Mouse (Mus musculus): ENCODE measurements around the gene Srm. TPM values are rescaled to one million over a fixed set of nuclear protein-coding genes. Genes with fewer than 3 reads are reported as not detected.

Srm gene
- polyA plus RNA-seq, 1 experiment from 2014 or later: 188 TPM

DNA sequence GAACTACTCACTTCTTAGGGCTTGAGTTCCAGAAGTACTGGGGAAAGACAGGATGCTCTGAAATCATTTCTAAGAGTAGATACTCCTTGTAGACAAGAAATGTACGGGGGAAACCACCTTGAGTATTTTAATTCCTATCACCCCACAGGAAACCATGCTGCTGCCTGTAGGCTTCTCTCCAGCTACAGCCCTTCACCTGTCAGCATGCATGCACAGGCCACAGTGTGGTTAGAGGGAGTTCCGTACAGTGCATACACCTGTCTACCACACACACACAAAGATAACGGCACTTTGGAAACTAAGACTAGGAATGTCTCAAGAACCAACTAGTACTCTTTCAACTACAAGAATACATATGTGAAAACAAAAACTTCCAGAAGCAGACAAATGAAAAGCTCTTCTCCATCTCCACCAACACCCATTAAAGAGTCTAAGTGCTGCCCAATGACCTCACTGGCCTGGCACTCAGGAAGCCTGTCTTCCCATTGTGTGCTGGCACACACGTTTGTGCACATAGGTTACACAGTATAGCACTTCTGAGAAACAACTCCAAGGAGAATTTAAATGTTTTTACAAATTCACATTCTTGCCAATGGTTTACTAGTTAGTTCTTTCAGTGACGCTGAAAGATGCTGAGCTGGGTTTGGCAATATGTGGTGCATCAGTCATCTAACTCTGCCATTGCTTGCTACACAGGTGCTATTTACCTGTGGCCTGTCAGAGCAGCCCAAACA, 19.5 kb downstream of the Srm start:
- H3K9me3 ChIP-seq (ENCODE audit: low read length): no peaks in the 10 kb centered on the region
- 76% methylated on average over 5 of the region's 5 CpGs for WGBS
- H3K4me3 ChIP-seq (ENCODE audit: low read length): no peak overlapping the region
- no peak overlapping the region for H3K4me2 ChIP-seq (replicated peaks; ENCODE audit: low read depth, low read length)
- no peak for ATAC-seq (ENCODE audit: low FRiP score, low TSS enrichment)
- peaks cover 12% of the 10 kb centered on the region; the same call in 1 of the 2 replicates for H3K4me1 ChIP-seq (ENCODE audit: insufficient read depth, low read length)
- H3K27ac ChIP-seq (ENCODE audit: low read length): no peak overlapping the region
- H3K9ac ChIP-seq (replicated peaks; ENCODE audit: low read length): no peak overlapping the region
- no peaks in the 10 kb centered on the region for H3K27me3 ChIP-seq (ENCODE audit: insufficient read depth, low read length)
- peaks cover 33% of the 10 kb centered on the region for H3K36me3 ChIP-seq (ENCODE audit: insufficient read depth, low read length)

- H3K9me3 ChIP-seq (ENCODE audit: low read length): no peaks in the 10 kb centered on the region
- H3K27me3 ChIP-seq (ENCODE audit: insufficient read depth, low read length): no peaks in the 10 kb centered on the region
- no peak overlapping the region for H3K4me2 ChIP-seq (replicated peaks; ENCODE audit: low read depth, low read length)
- no peak for ATAC-seq (ENCODE audit: low FRiP score, low TSS enrichment)
- H3K36me3 ChIP-seq (ENCODE audit: insufficient read depth, low read length): peaks cover 44% of the 10 kb centered on the region
- H3K4me3 ChIP-seq (ENCODE audit: low read length): no peak overlapping the region
- H3K27ac ChIP-seq (ENCODE audit: low read length): no peak overlapping the region
- peaks cover 12% of the 10 kb centered on the region; the same call in 1 of the 2 replicates for H3K4me1 ChIP-seq (ENCODE audit: insufficient read depth, low read length)
- H3K9ac ChIP-seq (replicated peaks; ENCODE audit: low read length): no peak overlapping the region
- WGBS: 44% methylated on average over 4 of the region's 4 CpGs
Measured at GRCm38 (mm10) chr4:148612557-148612956, 21.3 kb downstream of the Srm start.

DNA sequence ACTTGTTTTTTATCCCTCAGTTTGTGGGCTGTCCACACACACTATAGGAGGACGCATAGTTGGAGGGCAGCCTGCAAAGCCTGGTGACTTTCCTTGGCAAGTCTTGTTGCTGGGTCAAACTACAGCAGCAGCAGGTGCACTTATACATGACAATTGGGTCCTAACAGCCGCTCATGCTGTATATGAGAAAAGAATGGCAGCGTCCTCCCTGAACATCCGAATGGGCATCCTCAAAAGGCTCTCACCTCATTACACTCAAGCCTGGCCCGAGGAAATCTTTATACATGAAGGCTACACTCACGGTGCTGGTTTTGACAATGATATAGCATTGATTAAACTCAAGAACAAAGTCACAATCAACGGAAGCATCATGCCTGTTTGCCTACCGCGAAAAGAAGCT, 22.4 kb downstream of the Srm start:
- H3K4me2 ChIP-seq (replicated peaks; ENCODE audit: low read depth, low read length): no peak overlapping the region
- no peaks in the 10 kb centered on the region for H3K9me3 ChIP-seq (ENCODE audit: low read length)
- no peaks in the 10 kb centered on the region for H3K27me3 ChIP-seq (ENCODE audit: insufficient read depth, low read length)
- 87% methylated on average over 9 of the region's 9 CpGs for WGBS
- no peak overlapping the region for H3K4me3 ChIP-seq (ENCODE audit: low read length)
- H3K9ac ChIP-seq (replicated peaks; ENCODE audit: low read length): no peak overlapping the region
- no peak overlapping the region for H3K27ac ChIP-seq (ENCODE audit: low read length)
- no peak for ATAC-seq (ENCODE audit: low FRiP score, low TSS enrichment)
- H3K4me1 ChIP-seq (ENCODE audit: insufficient read depth, low read length): peaks cover 7% of the 10 kb centered on the region; the same call in 1 of the 2 replicates
- H3K36me3 ChIP-seq (ENCODE audit: insufficient read depth, low read length): peaks cover 51% of the 10 kb centered on the region

DNA sequence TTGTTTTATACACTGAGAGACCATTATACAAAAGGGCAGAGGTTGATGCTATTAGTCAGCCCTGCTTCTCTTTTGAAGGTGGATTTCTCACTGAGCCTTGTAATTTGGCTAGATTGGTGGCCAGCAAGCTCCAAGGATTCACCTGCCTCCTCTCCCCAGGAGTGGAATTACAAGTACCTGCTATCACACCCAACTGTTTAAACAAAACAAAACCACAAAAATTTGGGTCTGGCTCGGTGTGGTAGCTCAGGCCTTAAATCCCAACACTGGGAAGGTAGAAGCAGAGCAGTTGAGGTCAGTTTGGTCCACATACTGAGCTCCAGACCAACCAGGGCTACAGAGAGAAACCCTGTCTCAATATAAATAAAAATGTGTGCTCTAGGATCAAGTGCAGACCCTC, 28.5 kb downstream of the Srm start:
- no peak overlapping the region for H3K4me2 ChIP-seq (replicated peaks; ENCODE audit: low read depth, low read length)
- H3K27me3 ChIP-seq (ENCODE audit: insufficient read depth, low read length): no peaks in the 10 kb centered on the region
- peaks cover 18% of the 10 kb centered on the region for H3K4me1 ChIP-seq (ENCODE audit: insufficient read depth, low read length)
- H3K9ac ChIP-seq (replicated peaks; ENCODE audit: low read length): no peak overlapping the region
- ATAC-seq (ENCODE audit: low FRiP score, low TSS enrichment): no peak
- H3K9me3 ChIP-seq (ENCODE audit: low read length): no peaks in the 10 kb centered on the region
- no peak overlapping the region for H3K4me3 ChIP-seq (ENCODE audit: low read length)
- WGBS: 90% methylated on average over 1 of the region's 1 CpGs
- peaks cover 77% of the 10 kb centered on the region for H3K36me3 ChIP-seq (ENCODE audit: insufficient read depth, low read length)
- H3K27ac ChIP-seq (ENCODE audit: low read length): no peak overlapping the region

GRCm38 (mm10) chr4:148620718-148621117, 29.4 kb downstream of the Srm start:
- H3K4me3 ChIP-seq (ENCODE audit: low read length): no peak overlapping the region
- 67% methylated on average over 1 of the region's 1 CpGs for WGBS
- no peak overlapping the region for H3K9ac ChIP-seq (replicated peaks; ENCODE audit: low read length)
- H3K4me1 ChIP-seq (ENCODE audit: insufficient read depth, low read length): peaks cover 22% of the 10 kb centered on the region
- no peaks in the 10 kb centered on the region for H3K27me3 ChIP-seq (ENCODE audit: insufficient read depth, low read length)
- ATAC-seq (ENCODE audit: low FRiP score, low TSS enrichment): no peak
- no peaks in the 10 kb centered on the region for H3K9me3 ChIP-seq (ENCODE audit: low read length)
- peaks cover 74% of the 10 kb centered on the region for H3K36me3 ChIP-seq (ENCODE audit: insufficient read depth, low read length)
- H3K27ac ChIP-seq (ENCODE audit: low read length): no peak overlapping the region
- H3K4me2 ChIP-seq (replicated peaks; ENCODE audit: low read depth, low read length): no peak overlapping the region

GRCm38 (mm10) chr4:148622485-148622884, 31.2 kb downstream of the Srm start:
- 92% methylated on average over 4 of the region's 4 CpGs for whole genome bisulfite sequencing

GRCm38 (mm10) chr4:148623609-148624008, 32.3 kb downstream of the Srm start:
- WGBS: 87% methylated on average over 4 of the region's 4 CpGs
- H3K4me1 ChIP-seq (ENCODE audit: insufficient read depth, low read length): peaks cover 25% of the 10 kb centered on the region
- H3K27ac ChIP-seq (ENCODE audit: low read length): no peak overlapping the region
- H3K36me3 ChIP-seq (ENCODE audit: insufficient read depth, low read length): peaks cover 56% of the 10 kb centered on the region
- H3K9me3 ChIP-seq (ENCODE audit: low read length): no peaks in the 10 kb centered on the region
- no peaks in the 10 kb centered on the region for H3K27me3 ChIP-seq (ENCODE audit: insufficient read depth, low read length)
- H3K4me2 ChIP-seq (replicated peaks; ENCODE audit: low read depth, low read length): no peak overlapping the region
- no peak overlapping the region for H3K4me3 ChIP-seq (ENCODE audit: low read length)
- H3K9ac ChIP-seq (replicated peaks; ENCODE audit: low read length): no peak overlapping the region
- no peak for ATAC-seq (ENCODE audit: low FRiP score, low TSS enrichment)

More at GRCm38 (mm10) chr4:148622485-148622884, 31.2 kb downstream of the Srm start:
- H3K27me3 ChIP-seq (ENCODE audit: insufficient read depth, low read length): no peaks in the 10 kb centered on the region
- H3K9me3 ChIP-seq (ENCODE audit: low read length): no peaks in the 10 kb centered on the region
- H3K4me3 ChIP-seq (ENCODE audit: low read length): no peak overlapping the region
- H3K4me2 ChIP-seq (replicated peaks; ENCODE audit: low read depth, low read length): no peak overlapping the region
- H3K36me3 ChIP-seq (ENCODE audit: insufficient read depth, low read length): peaks cover 62% of the 10 kb centered on the region
- peaks cover 25% of the 10 kb centered on the region for H3K4me1 ChIP-seq (ENCODE audit: insufficient read depth, low read length)
- H3K27ac ChIP-seq (ENCODE audit: low read length): no peak overlapping the region
- H3K9ac ChIP-seq (replicated peaks; ENCODE audit: low read length): no peak overlapping the region
- ATAC-seq (ENCODE audit: low FRiP score, low TSS enrichment): no peak

- WGBS: 79% methylated on average over 10 of the region's 10 CpGs
- H3K27ac ChIP-seq (ENCODE audit: low read length): no peak overlapping the region
- H3K27me3 ChIP-seq (ENCODE audit: insufficient read depth, low read length): no peaks in the 10 kb centered on the region
- peaks cover 25% of the 10 kb centered on the region for H3K4me1 ChIP-seq (ENCODE audit: insufficient read depth, low read length)
- peak overlapping the region; percentile 78 for H3K4me3 ChIP-seq (ENCODE audit: low read length)
- peak overlapping the region; percentile 85 for H3K4me2 ChIP-seq (replicated peaks; ENCODE audit: low read depth, low read length)
- no peaks in the 10 kb centered on the region for H3K9me3 ChIP-seq (ENCODE audit: low read length)
- 0 out of 2 replicates have a peak overlapping the region, but pooled peaks have one; percentile 34 for H3K9ac ChIP-seq (replicated peaks; ENCODE audit: low read length)
- H3K36me3 ChIP-seq (ENCODE audit: insufficient read depth, low read length): peaks cover 42% of the 10 kb centered on the region
- no peak for ATAC-seq (ENCODE audit: low FRiP score, low TSS enrichment)
Measured at GRCm38 (mm10) chr4:148625010-148625409, 33.7 kb downstream of the Srm start.

GRCm38 (mm10) chr4:148625756-148626622, 34.7 kb downstream of the Srm start:
- under 1% methylated on average over 57 of the region's 57 CpGs for WGBS
- peaks cover 36% of the 10 kb centered on the region for H3K36me3 ChIP-seq (ENCODE audit: insufficient read depth, low read length)
- peaks cover 25% of the 10 kb centered on the region for H3K4me1 ChIP-seq (ENCODE audit: insufficient read depth, low read length)
- peak overlapping the region; percentile 95 for H3K27ac ChIP-seq (ENCODE audit: low read length)
- peak overlapping the region; percentile 100 for H3K9ac ChIP-seq (replicated peaks; ENCODE audit: low read length)
- ATAC-seq (ENCODE audit: low FRiP score, low TSS enrichment): peak; percentile 69
- H3K9me3 ChIP-seq (ENCODE audit: low read length): no peaks in the 10 kb centered on the region
- no peaks in the 10 kb centered on the region for H3K27me3 ChIP-seq (ENCODE audit: insufficient read depth, low read length)
- H3K4me2 ChIP-seq (replicated peaks; ENCODE audit: low read depth, low read length): peak overlapping the region; percentile 85
- peak overlapping the region; percentile 78 for H3K4me3 ChIP-seq (ENCODE audit: low read length)

Data from kidney, embryonic 16.5 days (tissue).